Mouse (Mus musculus) G1E (cell line): ENCODE results near the gene Gm20671. TPM values are rescaled to one million over a fixed set of nuclear protein-coding genes. Genes with fewer than 3 reads are reported as not detected.
A peak's percentile ranks its signal among the peaks of the same experiment; 100 is the strongest.

Experiments
- ATAC-seq: 2 replicates; pipeline ENCODE4 v1.8.0; 2016; ENCODE audit warnings: mild to moderate bottlenecking; ENCODE audit not compliant: insufficient number of reproducible peaks, poor library complexity, low FRiP score, severe bottlenecking; ENCODE audit errors: extremely low read depth
- DNase-seq: peaks from one replicate; pipeline ENCODE4 v3.0.0; 2012; ENCODE audit warnings: low spot score
- H3K27me3 ChIP-seq: 2 replicates; pipeline ENCODE4 v1.6.1; 2012; ENCODE audit warnings: mild to moderate bottlenecking, low read length, inconsistent platforms; ENCODE audit not compliant: insufficient read depth
- H3K36me3 ChIP-seq: replicated peaks from 2 replicates; pipeline ENCODE3; 2012; ENCODE audit warnings: mild to moderate bottlenecking, inconsistent platforms
- H3K4me1 ChIP-seq: 2 replicates; pipeline ENCODE4 v1.6.1; 2012; ENCODE audit warnings: low read depth, low read length, inconsistent platforms, mixed read lengths; ENCODE audit not compliant: insufficient read depth
- H3K4me3 ChIP-seq: 2 replicates; pipeline ENCODE4 v1.5.1; 2012; ENCODE audit warnings: low read depth, mild to moderate bottlenecking, inconsistent platforms, low read length, moderate library complexity, mixed read lengths
- H3K9me3 ChIP-seq: replicated peaks from 2 replicates; pipeline ENCODE4 v1.6.1; 2012; ENCODE audit warnings: inconsistent platforms
- CTCF ChIP-seq: IDR thresholded peaks from 2 replicates; pipeline ENCODE4 v1.5.1; 2012; ENCODE audit warnings: low read depth, low read length, inconsistent platforms, mixed read lengths
- GATA1 ChIP-seq: IDR thresholded peaks from 2 replicates; pipeline ENCODE4 v1.6.1; 2012; ENCODE audit warnings: borderline replicate concordance, low read length, inconsistent platforms, mixed read lengths
- GATA2 ChIP-seq: IDR thresholded peaks from 2 replicates; pipeline ENCODE4 v1.6.1; 2012; ENCODE audit warnings: low read depth, low read length, inconsistent platforms, borderline replicate concordance
- POLR2AphosphoS5 ChIP-seq: IDR thresholded peaks from 2 replicates; pipeline ENCODE4 v1.6.1; 2012; ENCODE audit warnings: low read depth, low read length, inconsistent platforms; ENCODE audit not compliant: insufficient replicate concordance
- TAL1 ChIP-seq: conservative IDR thresholded peaks from 2 replicates; pipeline ENCODE4 v1.6.1; 2012; ENCODE audit warnings: low read depth, low read length, inconsistent platforms, mixed read lengths
- polyA plus RNA-seq: library from polyadenylated mRNA; stranded (reverse); fragments of >175 nt; gene quantifications from 2 replicates; pipeline ENCODE4 v1.2.3, GENCODE M21; 2012
- total RNA-seq, 2 experiments: library from RNA; stranded (forward) in 1 of 2; stranded (reverse) in 1 of 2; fragments of 200-1000 nt in 1 of 2; fragments of >200 nt in 1 of 2; fragmentation: Nextera tagmentation in 1 of 2; gene quantifications; 2 replicates each; pipeline ENCODE4 v1.2.3; 2014 to 2017

Gene Gm20671
- total and polyA plus RNA-seq, 3 experiments: 2.3 to 12.9 TPM; not detected in 1

GRCm38 (mm10) chr5:32721316-32721715 lies 105.6 kb downstream of the Gm20671 start:
- Histone ChIP-seq H3K4me3 (no peak overlapping the region), H3K27me3 (peaks cover 30% of the 10 kb centered on the region), H3K4me1 (peaks cover 6% of the 10 kb centered on the region), H3K9me3 (no peaks in the 10 kb centered on the region), H3K36me3 (no peaks in the 10 kb centered on the region)
- ATAC-seq (no peak), DNase-seq (no peak)
- TF ChIP-seq GATA2 (no peak), TAL1 (no peak), GATA1 (no peak), POLR2AphosphoS5 (no peak), CTCF (no peak)

DNA sequence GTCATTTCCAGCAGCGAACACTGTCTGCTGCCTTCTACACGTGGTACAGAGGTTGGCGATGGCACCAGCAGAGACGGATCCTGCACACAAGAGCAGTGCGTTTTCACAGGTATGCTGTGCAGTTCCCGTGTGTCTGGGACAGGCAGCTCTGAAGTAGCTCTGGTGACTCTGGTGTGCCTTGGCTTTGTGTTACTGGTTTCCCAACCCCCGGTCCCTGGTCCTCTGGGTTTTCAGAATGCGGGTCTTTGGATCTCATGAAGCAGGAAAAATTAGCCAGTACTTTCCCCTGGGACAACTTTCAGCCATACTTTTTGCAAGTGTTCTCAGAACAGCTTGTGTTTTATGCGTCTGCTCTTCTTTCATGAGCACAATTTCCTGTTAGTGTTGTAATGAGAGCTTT lies 106.5 kb downstream of the Gm20671 start:
- no peak overlapping the region for H3K4me3 ChIP-seq
- peaks cover 6% of the 10 kb centered on the region for H3K4me1 ChIP-seq
- no peaks in the 10 kb centered on the region for H3K36me3 ChIP-seq
- H3K27me3 ChIP-seq: peaks cover 30% of the 10 kb centered on the region
- no peak for DNase-seq
- ATAC-seq: no peak
- TF ChIP-seq GATA2 (no peak), CTCF (no peak), POLR2AphosphoS5 (no peak), TAL1 (no peak), GATA1 (no peak)
- H3K9me3 ChIP-seq: no peaks in the 10 kb centered on the region

DNA sequence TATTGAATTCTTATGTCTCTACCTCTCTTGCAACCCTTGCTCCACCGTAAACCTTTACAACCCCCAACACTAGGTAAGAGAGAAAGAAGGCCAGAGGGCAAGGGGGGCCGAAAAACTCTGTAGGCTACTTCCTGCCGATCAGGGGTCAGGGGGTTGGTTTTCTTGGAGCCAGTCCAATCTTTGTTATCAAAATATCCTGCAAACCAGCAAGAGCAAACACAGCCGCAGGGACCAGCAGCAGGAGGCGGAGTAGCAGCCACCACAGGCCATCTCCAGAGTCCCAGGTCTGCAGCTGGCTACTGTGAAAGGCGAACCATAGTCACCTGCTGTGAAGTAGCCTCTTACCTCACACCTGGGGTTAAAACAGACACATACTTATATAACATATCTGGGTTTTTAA lies 108.0 kb downstream of the Gm20671 start:
- peaks cover 3% of the 10 kb centered on the region for H3K4me1 ChIP-seq
- ATAC-seq: no peak
- no peak for TF ChIP-seq GATA2
- TF ChIP-seq CTCF: no peak
- TF ChIP-seq GATA1: no peak
- TF ChIP-seq TAL1: no peak
- no peak for TF ChIP-seq POLR2AphosphoS5
- H3K4me3 ChIP-seq: no peak overlapping the region
- H3K9me3 ChIP-seq: no peaks in the 10 kb centered on the region
- no peaks in the 10 kb centered on the region for H3K36me3 ChIP-seq
- no peak for DNase-seq
- H3K27me3 ChIP-seq: peaks cover 30% of the 10 kb centered on the region

DNA sequence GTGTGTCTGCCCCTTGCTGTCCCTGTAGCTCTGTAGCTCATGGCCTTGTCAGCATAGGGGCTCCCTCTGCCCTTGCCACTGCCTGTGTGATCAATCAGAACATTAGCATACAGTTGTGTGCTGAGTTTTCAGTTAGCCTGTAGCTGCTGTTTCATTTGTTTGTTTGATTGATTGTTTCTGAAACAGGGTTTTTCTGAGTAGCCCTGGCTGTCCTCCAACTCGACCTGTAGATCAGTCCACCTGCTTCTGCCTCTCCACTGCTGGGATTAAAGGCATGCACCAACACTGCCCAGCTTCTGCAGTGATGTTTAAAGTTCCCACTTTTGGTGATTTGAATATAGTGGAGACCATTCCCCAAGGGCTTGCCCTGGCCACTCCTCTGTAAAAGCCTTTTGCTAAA lies 109.2 kb downstream of the Gm20671 start:
- H3K36me3 ChIP-seq: no peaks in the 10 kb centered on the region
- no peak overlapping the region for H3K4me3 ChIP-seq
- no peak for TF ChIP-seq GATA1
- TF ChIP-seq GATA2: no peak
- no peak for TF ChIP-seq TAL1
- no peak for TF ChIP-seq CTCF
- no peak for TF ChIP-seq POLR2AphosphoS5
- H3K4me1 ChIP-seq: peaks cover 8% of the 10 kb centered on the region
- peaks cover 30% of the 10 kb centered on the region for H3K27me3 ChIP-seq
- no peaks in the 10 kb centered on the region for H3K9me3 ChIP-seq
- DNase-seq (no peak), ATAC-seq (no peak)

- peaks cover 14% of the 10 kb centered on the region for H3K27me3 ChIP-seq
- ATAC-seq (peak; percentile 96), DNase-seq (peak; percentile 70)
- peaks cover 16% of the 10 kb centered on the region for H3K4me1 ChIP-seq
- H3K9me3 ChIP-seq: no peaks in the 10 kb centered on the region
- TF ChIP-seq CTCF (peak; percentile 25; the same call in 1 of the 2 replicates), GATA2 (no peak), GATA1 (no peak), POLR2AphosphoS5 (peak; percentile 88), TAL1 (no peak)
- no peaks in the 10 kb centered on the region for H3K36me3 ChIP-seq
- peak overlapping the region; percentile 75 for H3K4me3 ChIP-seq
Observed at GRCm38 (mm10) chr5:32713703-32714467, 113.0 kb downstream of the Gm20671 start.

- DNase-seq: no peak
- TF ChIP-seq TAL1: no peak
- TF ChIP-seq CTCF: no peak
- TF ChIP-seq GATA1: no peak
- Histone ChIP-seq H3K27me3 (peaks cover 14% of the 10 kb centered on the region), H3K4me1 (peaks cover 22% of the 10 kb centered on the region), H3K4me3 (peak overlapping the region; percentile 75), H3K36me3 (no peaks in the 10 kb centered on the region), H3K9me3 (no peaks in the 10 kb centered on the region)
- no peak for ATAC-seq
Observed at GRCm38 (mm10) chr5:32713042-32713702, 113.7 kb downstream of the Gm20671 start.
